Mouse (Mus musculus): ENCODE measurements around the gene Osbpl10. TPM values are rescaled to one million over a fixed set of nuclear protein-coding genes. Genes with fewer than 3 reads are reported as not detected.
"Not testable (repeated sequence)": the region's sequence is repeated elsewhere in the genome, so short reads cannot be mapped to it uniquely, and the experiment has no call there.

Osbpl10 gene
- polyA plus RNA-seq, 1 experiment from 2014 or later: 1.5 TPM

- H3K9me3 ChIP-seq: peaks cover 9% of the 10 kb centered on the region; the same call in 1 of the 2 replicates
- H3K36me3 ChIP-seq: peaks cover 3% of the 10 kb centered on the region; the same call in 1 of the 2 replicates
- WGBS: 48% methylated on average over 6 of the region's 6 CpGs
- H3K4me3 ChIP-seq: no peak overlapping the region
- H3K27me3 ChIP-seq (replicated peaks): no peaks in the 10 kb centered on the region
- no peak for ATAC-seq (ENCODE audit: extremely low read depth, insufficient number of reproducible peaks, low FRiP score, low TSS enrichment)
- peak overlapping the region; percentile 61 for H3K27ac ChIP-seq (replicated peaks)
- peaks cover 14% of the 10 kb centered on the region for H3K4me1 ChIP-seq
- no peak overlapping the region for H3K4me2 ChIP-seq
- 0 out of 2 replicates have a peak overlapping the region, but pooled peaks have one; percentile 8 for H3K9ac ChIP-seq
Measured at GRCm38 (mm10) chr9:115007776-115008175, 29.4 kb downstream of the Osbpl10 start.

DNA sequence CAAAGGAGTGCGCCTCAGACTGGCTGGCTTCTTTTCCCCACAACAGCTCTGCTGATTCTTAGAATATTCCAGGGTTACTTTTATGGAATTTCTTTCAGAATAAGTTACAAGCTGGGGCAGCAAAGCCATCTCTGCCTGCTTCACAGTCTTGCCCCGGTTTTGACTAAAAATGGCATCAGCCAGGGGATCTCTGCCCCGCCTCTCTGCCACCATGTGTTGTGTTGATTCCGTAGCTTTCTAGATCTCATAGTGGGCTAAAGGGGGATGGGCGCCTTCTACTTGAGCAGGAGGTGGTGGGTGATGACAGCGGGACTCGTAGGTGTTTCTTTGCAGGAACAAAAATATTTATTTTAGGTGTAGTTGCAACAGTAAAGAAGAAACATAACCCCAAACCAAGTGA, 29.8 kb downstream of the Osbpl10 start:
- Histone ChIP-seq H3K9ac (0 out of 2 replicates have a peak overlapping the region, but pooled peaks have one; percentile 8), H3K27me3 (replicated peaks) (no peaks in the 10 kb centered on the region), H3K4me2 (no peak overlapping the region), H3K9me3 (peaks cover 9% of the 10 kb centered on the region; the same call in 1 of the 2 replicates), H3K36me3 (peaks cover 3% of the 10 kb centered on the region; the same call in 1 of the 2 replicates), H3K27ac (replicated peaks) (peak overlapping the region; percentile 61), H3K4me3 (no peak overlapping the region), H3K4me1 (peaks cover 17% of the 10 kb centered on the region)
- ATAC-seq (ENCODE audit: extremely low read depth, insufficient number of reproducible peaks, low FRiP score, low TSS enrichment): no peak
- 64% methylated on average over 7 of the region's 7 CpGs for WGBS

DNA sequence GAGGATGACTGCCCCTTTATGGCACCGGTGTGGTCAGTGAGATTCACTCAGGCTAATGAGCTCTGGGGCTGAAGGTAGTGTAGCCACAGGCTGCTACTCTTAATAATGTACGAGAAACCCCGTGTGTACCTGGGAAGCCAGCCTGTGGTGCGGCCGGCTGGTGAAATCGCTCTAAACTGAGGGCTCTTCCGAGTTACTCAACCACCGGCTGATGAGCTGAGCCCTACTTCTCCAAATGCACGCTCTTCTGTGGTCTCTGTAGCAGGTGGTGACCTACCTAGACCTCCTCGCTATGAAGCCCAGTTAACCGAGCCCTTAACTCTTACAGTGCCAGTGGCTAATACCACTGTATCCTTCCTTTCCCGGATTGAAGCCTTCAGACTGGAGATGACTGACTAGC, 34.0 kb downstream of the Osbpl10 start:
- peaks cover 3% of the 10 kb centered on the region; the same call in 1 of the 2 replicates for H3K36me3 ChIP-seq
- no peaks in the 10 kb centered on the region for H3K27me3 ChIP-seq (replicated peaks)
- peaks cover 18% of the 10 kb centered on the region for H3K9me3 ChIP-seq
- 59% methylated on average over 12 of the region's 12 CpGs for WGBS
- no peak overlapping the region for H3K9ac ChIP-seq
- no peak overlapping the region for H3K4me3 ChIP-seq
- H3K4me2 ChIP-seq: no peak overlapping the region
- no peak for ATAC-seq (ENCODE audit: extremely low read depth, insufficient number of reproducible peaks, low FRiP score, low TSS enrichment)
- H3K4me1 ChIP-seq: peaks cover 27% of the 10 kb centered on the region
- H3K27ac ChIP-seq (replicated peaks): no peak overlapping the region

DNA sequence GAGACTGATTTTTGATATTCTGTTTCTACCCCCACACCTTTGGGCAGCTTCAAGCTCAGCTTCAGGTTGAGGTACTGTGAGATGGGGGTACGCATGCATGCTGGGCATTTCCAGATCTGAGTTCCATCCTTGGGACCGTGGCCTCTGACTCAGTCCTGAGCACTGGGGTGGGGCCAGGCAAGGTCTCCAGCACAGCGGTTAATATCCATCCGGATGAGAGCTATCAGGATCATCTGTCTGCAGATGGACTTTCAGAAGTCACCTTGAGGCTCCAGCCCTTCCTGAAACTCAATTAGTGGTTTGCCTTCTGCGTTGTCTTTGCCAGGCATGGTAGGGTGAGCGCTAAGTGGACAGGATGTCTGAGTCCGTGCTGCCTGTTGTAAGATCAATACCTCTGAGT, 41.8 kb downstream of the Osbpl10 start:
- 83% methylated on average over 7 of the region's 7 CpGs for WGBS
- H3K4me3 ChIP-seq: no peak overlapping the region
- peaks cover 36% of the 10 kb centered on the region for H3K4me1 ChIP-seq
- H3K27me3 ChIP-seq (replicated peaks): no peaks in the 10 kb centered on the region
- no peaks in the 10 kb centered on the region for H3K36me3 ChIP-seq
- H3K9me3 ChIP-seq: peaks cover 8% of the 10 kb centered on the region; the same call in 1 of the 2 replicates
- ATAC-seq (ENCODE audit: extremely low read depth, insufficient number of reproducible peaks, low FRiP score, low TSS enrichment): no peak
- H3K4me2 ChIP-seq: no peak overlapping the region
- no peak overlapping the region for H3K9ac ChIP-seq
- no peak overlapping the region for H3K27ac ChIP-seq (replicated peaks)

- H3K27ac ChIP-seq (replicated peaks): no peak overlapping the region
- no peak overlapping the region for H3K4me2 ChIP-seq
- no peak for ATAC-seq (ENCODE audit: extremely low read depth, insufficient number of reproducible peaks, low FRiP score, low TSS enrichment)
- WGBS: 85% methylated on average over 2 of the region's 2 CpGs
- no peak overlapping the region for H3K4me3 ChIP-seq
- no peaks in the 10 kb centered on the region for H3K36me3 ChIP-seq
- H3K9me3 ChIP-seq: no peaks in the 10 kb centered on the region; the same call in 1 of the 2 replicates
- no peak overlapping the region for H3K9ac ChIP-seq
- H3K4me1 ChIP-seq: peaks cover 36% of the 10 kb centered on the region
- no peaks in the 10 kb centered on the region for H3K27me3 ChIP-seq (replicated peaks)
Measured at GRCm38 (mm10) chr9:115021419-115021818, 43.0 kb downstream of the Osbpl10 start.

- ATAC-seq (ENCODE audit: extremely low read depth, insufficient number of reproducible peaks, low FRiP score, low TSS enrichment): no peak
- peak overlapping the region; percentile 80; the same call in 1 of the 2 replicates for H3K27ac ChIP-seq (replicated peaks)
- no peak overlapping the region for H3K4me3 ChIP-seq
- H3K27me3 ChIP-seq (replicated peaks): no peaks in the 10 kb centered on the region
- H3K9me3 ChIP-seq: no peaks in the 10 kb centered on the region; the same call in 1 of the 2 replicates
- H3K9ac ChIP-seq: no peak overlapping the region
- peaks cover 36% of the 10 kb centered on the region for H3K4me1 ChIP-seq
- WGBS: 75% methylated on average over 3 of the region's 3 CpGs
- H3K4me2 ChIP-seq: no peak overlapping the region
- H3K36me3 ChIP-seq: no peaks in the 10 kb centered on the region
Measured at GRCm38 (mm10) chr9:115023137-115023536, 44.8 kb downstream of the Osbpl10 start.

- Histone ChIP-seq H3K9ac (peak overlapping the region; percentile 33; the same call in 1 of the 2 replicates), H3K4me2 (peak overlapping the region; percentile 59), H3K4me1 (peaks cover 32% of the 10 kb centered on the region), H3K36me3 (no peaks in the 10 kb centered on the region), H3K27me3 (replicated peaks) (no peaks in the 10 kb centered on the region), H3K27ac (replicated peaks) (peak overlapping the region; percentile 80), H3K4me3 (peak overlapping the region; percentile 24), H3K9me3 (no peaks in the 10 kb centered on the region; the same call in 1 of the 2 replicates)
- no peak for ATAC-seq (ENCODE audit: extremely low read depth, insufficient number of reproducible peaks, low FRiP score, low TSS enrichment)
- 53% methylated on average over 10 of the region's 10 CpGs for WGBS
Measured at GRCm38 (mm10) chr9:115023708-115024383, 45.5 kb downstream of the Osbpl10 start.

GRCm38 (mm10) chr9:115029307-115029706, 50.9 kb downstream of the Osbpl10 start:
- ATAC-seq (ENCODE audit: extremely low read depth, insufficient number of reproducible peaks, low FRiP score, low TSS enrichment): no peak
- Histone ChIP-seq H3K4me2 (no peak overlapping the region), H3K36me3 (no peaks in the 10 kb centered on the region; the same call in 1 of the 2 replicates), H3K4me1 (peaks cover 18% of the 10 kb centered on the region), H3K4me3 (no peak overlapping the region), H3K27me3 (replicated peaks) (no peaks in the 10 kb centered on the region), H3K9me3 (no peaks in the 10 kb centered on the region; the same call in 1 of the 2 replicates), H3K27ac (replicated peaks) (no peak overlapping the region), H3K9ac (no peak overlapping the region)
- 24% methylated on average over 3 of the region's 3 CpGs for WGBS

- Histone ChIP-seq H3K27me3 (replicated peaks) (no peaks in the 10 kb centered on the region), H3K4me3 (no peak overlapping the region), H3K9ac (no peak overlapping the region), H3K36me3 (no peaks in the 10 kb centered on the region; the same call in 1 of the 2 replicates), H3K4me1 (peaks cover 11% of the 10 kb centered on the region; the same call in 1 of the 2 replicates), H3K9me3 (no peaks in the 10 kb centered on the region; the same call in 1 of the 2 replicates), H3K27ac (replicated peaks) (no peak overlapping the region), H3K4me2 (no peak overlapping the region)
- WGBS: 77% methylated on average over 4 of the region's 4 CpGs
- no peak for ATAC-seq (ENCODE audit: extremely low read depth, insufficient number of reproducible peaks, low FRiP score, low TSS enrichment)
Measured at GRCm38 (mm10) chr9:115030581-115030980, 52.2 kb downstream of the Osbpl10 start.

GRCm38 (mm10) chr9:115031046-115031445, 52.7 kb downstream of the Osbpl10 start:
- 93% methylated on average over 1 of the region's 1 CpGs for WGBS
- H3K4me2 ChIP-seq; H3K36me3 ChIP-seq; H3K4me3 ChIP-seq; H3K9me3 ChIP-seq; H3K27me3 ChIP-seq (replicated peaks); H3K27ac ChIP-seq (replicated peaks); H3K9ac ChIP-seq; ATAC-seq (ENCODE audit: extremely low read depth, insufficient number of reproducible peaks, low FRiP score, low TSS enrichment): not testable (repeated sequence)
- peaks cover 11% of the 10 kb centered on the region; the same call in 1 of the 2 replicates for H3K4me1 ChIP-seq

DNA sequence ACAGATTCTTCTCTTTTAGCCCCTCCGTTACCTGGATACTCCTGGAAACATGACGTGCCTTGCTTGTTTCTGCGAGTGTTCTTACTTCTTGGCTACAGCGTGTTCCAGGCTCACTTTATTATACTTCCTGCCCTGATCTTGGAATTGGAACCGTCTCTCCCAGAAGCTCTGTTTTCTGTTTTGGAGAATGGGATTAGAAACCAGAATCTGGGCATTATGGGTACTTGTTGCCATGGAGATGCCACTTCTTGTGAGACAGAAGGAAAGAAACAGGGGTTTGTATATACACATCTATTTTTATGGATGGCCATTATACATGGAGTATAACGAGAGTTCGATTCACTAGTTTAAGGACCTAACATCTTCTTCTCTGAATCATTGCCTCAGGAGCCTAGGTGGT, 54.4 kb downstream of the Osbpl10 start:
- H3K9ac ChIP-seq: no peak overlapping the region
- H3K9me3 ChIP-seq: no peaks in the 10 kb centered on the region
- no peaks in the 10 kb centered on the region for H3K27me3 ChIP-seq (replicated peaks)
- no peak for ATAC-seq (ENCODE audit: extremely low read depth, insufficient number of reproducible peaks, low FRiP score, low TSS enrichment)
- no peak overlapping the region for H3K4me2 ChIP-seq
- peaks cover 11% of the 10 kb centered on the region; the same call in 1 of the 2 replicates for H3K4me1 ChIP-seq
- H3K27ac ChIP-seq (replicated peaks): no peak overlapping the region
- H3K4me3 ChIP-seq: no peak overlapping the region
- no peaks in the 10 kb centered on the region; the same call in 1 of the 2 replicates for H3K36me3 ChIP-seq
- WGBS: 84% methylated on average over 7 of the region's 7 CpGs

All from heart, embryonic 13.5 days (tissue).